Mouse (Mus musculus): ENCODE measurements around the gene Gimap4.

- TF ChIP-seq POLR2A (IDR thresholded peaks at IDR 0.05; ENCODE audit: insufficient read depth, low read depth, low read length) = no peak
- TF ChIP-seq CTCF (IDR thresholded peaks at IDR 0.05) = no peak
- no peak for TF ChIP-seq EP300 (IDR thresholded peaks at IDR 0.05; ENCODE audit: insufficient read depth, low read depth, low read length)
These were observed 3.9 kb upstream of the Gimap4 start for GRCm38 (mm10) chr6:48680421-48680820.
